Mouse (Mus musculus) liver, adult 2 months (tissue): ENCODE data around the gene Srd5a3. TPM values are rescaled to one million over a fixed set of nuclear protein-coding genes. Genes with fewer than 3 reads are reported as not detected.
"Not testable (repeated sequence)": the region's sequence is repeated elsewhere in the genome, so short reads cannot be mapped to it uniquely, and the experiment has no call there.

Experiments
- DNase-seq: peaks from one replicate; pipeline ENCODE4 v3.0.0-alpha.2; 2011; ENCODE audit warnings: low read depth, low spot score; ENCODE audit errors: extremely low read depth
- H3K27ac ChIP-seq: fragments of 200-500 bp; replicated peaks from 2 replicates; pipeline ENCODE4 v1.5.1; 2012; ENCODE audit warnings: low read depth, mild to moderate bottlenecking, control low read depth, inconsistent platforms, low read length; ENCODE audit not compliant: insufficient read depth
- H3K27me3 ChIP-seq: fragments of 200-500 bp; 2 replicates; pipeline ENCODE4 v1.6.1; 2012; ENCODE audit warnings: mild to moderate bottlenecking, moderate library complexity, low read length, inconsistent platforms; ENCODE audit not compliant: control insufficient read depth, insufficient read depth
- H3K36me3 ChIP-seq: fragments of 200-500 bp; 2 replicates; pipeline ENCODE4 v1.6.1; 2012; ENCODE audit warnings: low read length, inconsistent platforms; ENCODE audit not compliant: control insufficient read depth, insufficient read depth
- H3K4me1 ChIP-seq: fragments of 200-500 bp; 2 replicates; pipeline ENCODE4 v1.6.1; 2011; ENCODE audit warnings: low read length; ENCODE audit not compliant: control insufficient read depth, insufficient read depth
- H3K4me3 ChIP-seq: fragments of 200-500 bp; 2 replicates; pipeline ENCODE4 v1.5.1; 2011; ENCODE audit warnings: low read depth, mild to moderate bottlenecking, control low read depth, low read length, moderate library complexity; ENCODE audit not compliant: insufficient read depth
- H3K79me2 ChIP-seq: fragments of 200-500 bp; 2 replicates; pipeline ENCODE4 v1.6.1; 2012; ENCODE audit warnings: inconsistent platforms, mild to moderate bottlenecking, low read length, moderate library complexity; ENCODE audit not compliant: control insufficient read depth, insufficient read depth
- H3K9ac ChIP-seq: fragments of 200-500 bp; 2 replicates; pipeline ENCODE4 v1.6.1; 2012; ENCODE audit warnings: low read depth, mild to moderate bottlenecking, control low read depth, inconsistent platforms, low read length
- CTCF ChIP-seq: fragments of 200-500 bp; IDR thresholded peaks from 2 replicates; pipeline ENCODE4 v1.5.1; 2011; ENCODE audit warnings: low read depth, low read length, control low read depth
- POLR2A ChIP-seq: fragments of 200-500 bp; IDR thresholded peaks from 2 replicates; pipeline ENCODE4 v1.6.1; 2011; ENCODE audit warnings: low read length, control low read depth; ENCODE audit not compliant: insufficient read depth; ENCODE audit errors: extremely low read depth
- WGBS: fragments of 180-500 bp; shearing (Covaris S2); methylation state at CpG from one replicate; pipeline ENCODE4 v1.1.7; 2018; 5-methylcytosine and 5-hydroxymethylcytosine counted together
- polyA plus RNA-seq: library from polyadenylated mRNA; depleted of rRNA; stranded (reverse); fragments of >200 nt; gene quantifications from 2 replicates; pipeline ENCODE4 v1.2.3, GENCODE M21; 2012; rRNA removed
- total RNA-seq: library from RNA; depleted of rRNA; stranded (reverse); fragments of >200 nt; gene quantifications from 2 replicates; pipeline ENCODE4 v1.2.3, GENCODE M21; 2014; rRNA removed

Gene Srd5a3
- 7.8 and 10.0 TPM in 2 replicates for total RNA-seq
- 42.4 and 57.3 TPM in 2 replicates for polyA plus RNA-seq

DNA sequence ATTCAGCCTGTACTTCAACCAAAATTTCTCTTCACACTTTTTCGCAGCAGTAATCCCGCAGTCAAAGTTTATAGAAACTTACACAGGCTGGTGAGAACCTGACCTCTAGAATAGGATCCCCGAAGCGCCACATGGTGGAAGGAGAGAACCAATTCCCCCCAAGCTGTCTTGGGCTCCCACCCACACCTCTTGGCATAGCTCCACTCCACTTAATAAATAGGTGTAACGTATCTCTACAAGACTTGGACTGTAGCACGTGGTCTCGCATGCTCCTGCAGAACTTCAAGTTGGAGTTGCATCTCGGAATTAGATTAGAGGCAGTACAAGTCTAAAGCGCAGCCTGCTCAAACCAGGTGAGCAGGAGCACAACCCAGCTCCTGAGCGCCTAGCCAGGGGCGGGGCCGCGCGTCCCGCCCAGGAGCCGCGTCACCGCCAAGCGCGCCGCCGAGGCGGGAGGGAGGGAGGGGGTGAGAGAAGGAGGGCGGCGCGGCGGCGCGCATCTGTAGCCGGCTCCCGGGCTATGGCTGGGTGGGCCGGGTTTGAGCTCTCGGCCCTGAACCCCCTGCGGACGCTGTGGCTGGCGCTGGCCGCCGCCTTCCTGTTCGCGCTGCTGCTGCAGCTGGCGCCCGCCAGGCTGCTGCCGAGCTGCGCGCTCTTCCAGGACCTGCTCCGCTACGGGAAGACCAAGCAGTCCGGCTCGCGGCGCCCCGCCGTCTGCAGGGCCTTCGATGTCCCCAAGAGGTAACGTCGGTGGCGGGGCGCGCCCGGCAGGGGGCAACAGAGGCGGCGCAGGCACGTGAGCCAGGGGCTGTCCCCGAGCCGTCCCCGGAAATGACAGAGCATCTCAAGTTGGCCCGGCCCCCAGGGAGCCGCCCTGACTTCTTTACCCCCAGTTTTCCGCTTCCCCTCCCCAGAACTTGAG, at the start of gene Srd5a3:
Gene Srd5a3, plus strand, starts transcription at position 464 of the 922 bp plus-strand sequence.
- DNase-seq: peak; percentile 69
- peaks cover 3% of the 10 kb centered on the region; the same call in 1 of the 2 replicates for H3K4me1 ChIP-seq
- WGBS: 3% methylated on average over 52 of the region's 69 CpGs
- peak within 1 kb of the TSS; percentile 91 for H3K9ac ChIP-seq
- no peaks in the 10 kb centered on the region for H3K79me2 ChIP-seq
- H3K27me3 ChIP-seq: no peaks in the 10 kb centered on the region
- TF ChIP-seq CTCF: peak; percentile 73
- peak; percentile 79 for TF ChIP-seq POLR2A
- peak within 1 kb of the TSS; percentile 83 for H3K4me3 ChIP-seq
- H3K27ac ChIP-seq: peak within 1 kb of the TSS; percentile 84
- H3K36me3 ChIP-seq: no peaks in the 10 kb centered on the region

DNA sequence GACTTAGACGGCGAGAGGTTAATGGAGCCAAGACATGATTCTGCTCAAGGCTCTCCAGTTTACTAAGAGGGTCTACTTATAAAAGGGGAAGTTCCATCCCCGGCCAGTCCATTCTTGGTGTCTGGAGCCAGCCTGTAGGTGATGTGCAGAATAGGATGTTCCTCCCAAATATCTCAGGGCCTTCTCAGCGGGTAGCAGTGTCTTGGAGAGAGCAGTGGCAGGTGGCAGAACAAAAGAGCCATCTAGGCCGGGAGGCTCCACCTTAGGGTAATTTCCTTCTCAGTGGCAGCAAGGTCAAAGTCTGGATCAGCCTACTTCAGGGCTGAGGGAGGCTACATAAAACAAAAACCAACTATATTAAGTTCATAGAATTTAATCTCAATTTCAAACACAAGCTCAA, 36.3 kb upstream of the Srd5a3 start:
- not testable (repeated sequence) for H3K27me3 ChIP-seq, H3K36me3 ChIP-seq, H3K4me3 ChIP-seq, H3K4me1 ChIP-seq, H3K79me2 ChIP-seq, DNase-seq, H3K9ac ChIP-seq, H3K27ac ChIP-seq
- WGBS: 83% methylated on average over 5 of the region's 5 CpGs

DNA sequence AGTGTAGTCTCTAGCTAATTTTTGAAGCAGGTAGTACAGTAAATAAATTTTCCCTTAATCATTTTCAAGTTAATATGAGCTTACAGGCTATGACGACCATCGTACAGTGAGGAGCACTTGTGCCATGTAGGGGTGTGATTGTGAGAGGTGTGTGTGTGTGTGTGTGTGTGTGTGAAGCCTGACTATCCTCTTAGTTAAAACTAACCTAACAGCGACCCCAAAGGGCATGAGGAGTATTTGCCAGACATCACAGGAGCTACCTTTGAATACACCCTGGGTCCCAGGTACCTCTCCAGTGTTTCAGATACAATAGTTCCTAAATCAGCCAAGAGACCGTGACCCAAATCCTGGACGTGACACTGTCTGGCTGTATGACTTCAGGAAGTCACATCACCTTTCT, 32.8 kb upstream of the Srd5a3 start:
- no peaks in the 10 kb centered on the region for H3K4me1 ChIP-seq
- no peak overlapping the region for H3K9ac ChIP-seq
- no peaks in the 10 kb centered on the region for H3K79me2 ChIP-seq
- no peak for DNase-seq
- WGBS: 72% methylated on average over 5 of the region's 5 CpGs
- no peak overlapping the region for H3K4me3 ChIP-seq
- no peak overlapping the region for H3K27ac ChIP-seq
- TF ChIP-seq CTCF (no peak), POLR2A (no peak)
- no peaks in the 10 kb centered on the region for H3K27me3 ChIP-seq
- H3K36me3 ChIP-seq: no peaks in the 10 kb centered on the region

DNA sequence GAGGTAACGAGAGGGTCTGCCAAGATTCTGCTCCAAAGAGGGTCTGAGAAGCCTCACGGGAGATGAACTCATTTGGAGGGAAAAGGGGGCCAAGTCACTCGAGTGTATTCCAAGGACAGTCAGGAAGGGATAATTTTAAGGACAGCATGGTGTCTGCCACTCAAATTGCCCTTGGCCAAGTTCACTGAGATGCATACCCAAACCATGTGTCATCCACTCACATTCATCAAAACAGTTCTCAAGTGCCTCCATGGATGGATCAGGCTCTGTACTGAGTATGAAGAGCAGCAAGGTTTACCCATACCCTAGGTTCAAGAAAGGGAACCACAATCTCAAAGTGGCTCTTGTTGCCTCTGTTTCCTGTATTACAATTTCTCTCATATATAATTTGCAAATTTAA, 31.6 kb upstream of the Srd5a3 start:
- H3K27ac ChIP-seq: no peak overlapping the region
- DNase-seq: no peak
- H3K4me3 ChIP-seq: no peak overlapping the region
- H3K27me3 ChIP-seq: no peaks in the 10 kb centered on the region
- 79% methylated on average over 3 of the region's 3 CpGs for WGBS
- no peak for TF ChIP-seq POLR2A
- no peak for TF ChIP-seq CTCF
- no peak overlapping the region for H3K9ac ChIP-seq
- H3K4me1 ChIP-seq: no peaks in the 10 kb centered on the region
- no peaks in the 10 kb centered on the region for H3K79me2 ChIP-seq
- no peaks in the 10 kb centered on the region for H3K36me3 ChIP-seq

DNA sequence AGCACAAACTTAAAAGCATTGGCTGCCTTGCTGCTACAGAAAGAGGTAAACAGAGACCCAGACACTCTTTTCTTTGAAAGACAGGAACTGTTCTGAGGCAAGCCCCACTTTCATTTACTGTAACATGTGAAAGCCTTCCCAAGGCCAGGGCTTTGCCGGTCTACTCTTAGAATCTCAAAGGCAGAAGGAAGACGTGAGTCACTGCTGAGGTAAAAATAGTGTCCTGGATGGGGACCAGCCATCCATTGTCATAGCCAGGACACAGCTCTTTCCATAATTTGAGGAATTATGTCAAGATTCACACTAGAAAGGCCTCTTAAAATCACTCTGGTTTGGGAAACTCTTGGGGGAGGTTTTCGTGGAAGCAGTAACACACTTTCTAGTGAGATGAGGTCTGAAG, 28.9 kb upstream of the Srd5a3 start:
- H3K27ac ChIP-seq: no peak overlapping the region
- TF ChIP-seq CTCF: no peak
- TF ChIP-seq POLR2A: no peak
- no peak for DNase-seq
- H3K79me2 ChIP-seq: no peaks in the 10 kb centered on the region
- 70% methylated on average over 3 of the region's 3 CpGs for WGBS
- H3K36me3 ChIP-seq: no peaks in the 10 kb centered on the region
- H3K9ac ChIP-seq: no peak overlapping the region
- no peak overlapping the region for H3K4me3 ChIP-seq
- no peaks in the 10 kb centered on the region for H3K27me3 ChIP-seq
- H3K4me1 ChIP-seq: no peaks in the 10 kb centered on the region

DNA sequence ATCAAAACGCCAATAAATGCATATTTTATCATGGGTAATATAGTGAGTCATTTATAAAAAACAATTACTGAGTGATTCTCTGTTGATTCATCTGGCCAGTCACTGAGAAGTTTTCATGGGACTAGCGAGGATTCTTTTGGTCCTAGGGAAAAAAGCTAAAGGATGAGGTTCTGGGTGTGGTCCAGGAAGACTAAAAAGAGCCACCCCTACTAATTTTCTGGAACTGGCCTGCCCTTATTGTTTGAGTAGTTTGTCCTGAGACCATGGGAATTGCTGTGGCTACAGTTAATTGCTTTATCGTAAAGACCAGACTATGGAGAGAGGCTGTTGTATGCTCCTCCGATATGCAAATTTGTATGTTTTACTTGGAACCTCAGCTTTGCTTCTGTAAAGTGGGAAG, 28.1 kb upstream of the Srd5a3 start:
- no peak for DNase-seq

More for the DNA sequence above, 28.1 kb upstream of the Srd5a3 start:
- Histone ChIP-seq H3K27ac (no peak overlapping the region), H3K9ac (no peak overlapping the region), H3K36me3 (no peaks in the 10 kb centered on the region), H3K4me1 (no peaks in the 10 kb centered on the region), H3K27me3 (no peaks in the 10 kb centered on the region), H3K4me3 (no peak overlapping the region), H3K79me2 (no peaks in the 10 kb centered on the region)
- no peak for TF ChIP-seq CTCF
- no peak for TF ChIP-seq POLR2A
- WGBS: 82% methylated on average over 4 of the region's 4 CpGs
